Mouse (Mus musculus) intestine, postnatal 0 days (tissue): ENCODE data around the gene Adamts18. TPM values are rescaled to one million over a fixed set of nuclear protein-coding genes. Genes with fewer than 3 reads are reported as not detected.

Experiments used
- ATAC-seq: fragments of 200-750 bp; cut with Nextera tagmentation; 2 replicates; pipeline ENCODE4 v1.8.0; 2017; ENCODE audit warnings: mild to moderate bottlenecking, moderate TSS enrichment, moderate library complexity
- H3K27ac ChIP-seq: fragments of 300-500 bp; sonication (generic); 2 replicates; pipeline ENCODE4 v1.5.1; 2014; ENCODE audit warnings: mild to moderate bottlenecking, low read depth, low read length, moderate library complexity
- H3K27me3 ChIP-seq: fragments of 300-500 bp; sonication (generic); replicated peaks from 2 replicates; pipeline ENCODE4 v1.6.1; 2014; ENCODE audit warnings: low read length, mixed read lengths; ENCODE audit not compliant: control insufficient read depth, insufficient read depth
- H3K36me3 ChIP-seq: fragments of 300-500 bp; sonication (generic); 2 replicates; pipeline ENCODE4 v1.6.1; 2014; ENCODE audit warnings: mild to moderate bottlenecking, moderate library complexity; ENCODE audit not compliant: control insufficient read depth, insufficient read depth
- H3K4me1 ChIP-seq: fragments of 300-500 bp; sonication (generic); replicated peaks from 2 replicates; pipeline ENCODE4 v1.6.1; 2014; ENCODE audit warnings: antibody characterized with exemption, low read length, mixed read lengths; ENCODE audit not compliant: control insufficient read depth, insufficient read depth
- H3K4me2 ChIP-seq: fragments of 300-500 bp; sonication (generic); replicated peaks from 2 replicates; pipeline ENCODE4 v1.6.1; 2014; ENCODE audit warnings: low read depth, mild to moderate bottlenecking, moderate library complexity
- H3K4me3 ChIP-seq: fragments of 300-500 bp; sonication (generic); 2 replicates; pipeline ENCODE4 v1.5.1; 2014; ENCODE audit warnings: low read depth, low read length
- H3K9ac ChIP-seq: fragments of 300-500 bp; sonication (generic); 2 replicates; pipeline ENCODE4 v1.6.1; 2014; ENCODE audit warnings: mild to moderate bottlenecking, low read depth, low read length
- H3K9me3 ChIP-seq: fragments of 300-500 bp; sonication (generic); 2 replicates; pipeline ENCODE4 v1.6.1; 2016; ENCODE audit warnings: mixed run types; ENCODE audit not compliant: control insufficient read depth
- CTCF ChIP-seq: sonication (generic); IDR thresholded peaks from 2 replicates; pipeline ENCODE4 v1.5.1; 2016; ENCODE audit warnings: low read depth, mild to moderate bottlenecking, control low read depth, antibody characterized with exemption, moderate library complexity
- WGBS: fragments of 180-500 bp; shearing (Covaris S2); extraction: QIAGEN DNeasy Blood & Tissue Kit; methylation state at CpG from one replicate; pipeline ENCODE4 v1.1.7; 2014; 5-methylcytosine and 5-hydroxymethylcytosine counted together
- polyA plus RNA-seq: library from polyadenylated mRNA; unstranded; fragments of >200 nt; fragmentation: Nextera tagmentation; extraction: Ambion mirVana; gene quantifications from 2 replicates; pipeline ENCODE4 v1.2.1, GENCODE M21; 2015

Adamts18 gene
- polyA plus RNA-seq, 1 experiment from 2014 or later = 0.17 TPM

DNA sequence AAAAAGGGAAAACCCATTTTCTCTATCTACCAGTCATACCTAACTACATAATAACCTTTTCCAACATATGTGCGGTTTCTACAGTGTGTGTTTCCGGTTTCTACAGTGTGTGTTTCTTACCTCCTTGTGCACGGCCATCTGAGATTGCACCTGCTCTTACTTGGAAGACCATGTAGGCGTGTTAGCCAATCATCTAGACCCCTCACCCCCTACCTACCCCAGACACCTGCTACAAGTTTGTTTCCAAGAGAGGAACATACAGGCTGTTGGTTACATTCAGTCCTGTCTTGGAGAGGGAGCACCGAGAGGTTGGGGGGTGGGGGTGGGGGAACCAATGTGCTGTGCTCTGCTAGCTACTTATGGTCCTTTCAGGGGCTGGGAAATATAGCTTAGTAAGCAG lies 1.9 kb downstream of the Adamts18 start:
- Histone ChIP-seq H3K4me3 (no peak overlapping the region), H3K36me3 (no peaks in the 10 kb centered on the region), H3K9me3 (no peaks in the 10 kb centered on the region), H3K4me1 (no peaks in the 10 kb centered on the region), H3K27me3 (peaks cover 22% of the 10 kb centered on the region), H3K4me2 (no peak overlapping the region), H3K9ac (no peak overlapping the region), H3K27ac (no peak overlapping the region)
- 74% methylated on average over 5 of the region's 5 CpGs for WGBS
- no peak for TF ChIP-seq CTCF
- ATAC-seq = no peak

DNA sequence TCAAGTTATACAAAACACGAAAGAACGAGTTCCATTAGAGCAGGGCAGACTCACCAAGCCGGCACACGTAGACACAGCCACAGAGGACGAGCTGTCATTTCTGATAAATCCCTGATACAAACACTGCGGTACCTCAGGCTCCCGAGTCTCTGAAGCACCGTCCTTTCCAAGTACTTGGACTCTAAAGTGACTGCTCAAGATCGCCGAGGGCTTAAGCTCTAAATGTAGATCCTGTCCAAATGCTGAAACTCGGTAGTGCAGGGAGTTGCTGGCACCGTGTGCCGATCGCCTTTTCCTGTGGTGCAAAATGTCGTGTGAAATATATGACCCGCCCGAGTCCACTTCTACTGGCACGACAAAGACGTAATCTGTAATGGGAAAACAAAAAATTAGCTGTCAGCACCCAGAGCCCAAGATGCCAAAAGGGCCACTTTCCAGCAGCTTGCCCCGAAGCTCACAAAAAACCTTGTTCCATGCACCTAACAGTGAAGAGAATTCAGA lies 3.7 kb downstream of the Adamts18 start:
- Histone ChIP-seq H3K4me3 (no peak overlapping the region), H3K4me1 (no peaks in the 10 kb centered on the region), H3K36me3 (no peaks in the 10 kb centered on the region), H3K27ac (no peak overlapping the region), H3K27me3 (peaks cover 22% of the 10 kb centered on the region), H3K4me2 (no peak overlapping the region), H3K9ac (no peak overlapping the region), H3K9me3 (no peaks in the 10 kb centered on the region)
- WGBS = 47% methylated on average over 20 of the region's 20 CpGs
- no peak for ATAC-seq
- TF ChIP-seq CTCF = no peak

DNA sequence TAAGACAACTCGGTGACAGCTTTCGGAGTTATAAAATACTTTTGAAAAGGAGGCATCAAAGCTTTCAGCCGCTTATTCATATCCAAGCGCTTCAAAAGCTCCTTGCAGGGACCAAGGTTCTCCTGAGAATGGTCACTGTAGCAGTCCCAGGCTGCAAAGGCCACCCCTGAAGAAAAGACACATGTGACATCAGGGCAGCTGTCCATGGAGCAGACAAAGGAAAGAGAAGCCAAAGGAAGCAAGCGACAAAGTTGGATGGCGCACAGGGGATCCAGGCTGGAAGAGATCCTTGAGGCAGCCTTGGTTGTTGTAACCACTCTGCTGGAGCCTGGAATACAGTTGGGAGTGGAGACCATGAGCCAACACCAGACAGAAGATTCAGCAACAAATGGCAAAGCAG lies 10.3 kb downstream of the Adamts18 start:
- no peak for ATAC-seq
- Histone ChIP-seq H3K9me3 (no peaks in the 10 kb centered on the region), H3K36me3 (no peaks in the 10 kb centered on the region), H3K27me3 (no peaks in the 10 kb centered on the region), H3K27ac (no peak overlapping the region), H3K9ac (no peak overlapping the region), H3K4me3 (no peak overlapping the region), H3K4me2 (no peak overlapping the region), H3K4me1 (no peaks in the 10 kb centered on the region)
- no peak for TF ChIP-seq CTCF
- WGBS = 91% methylated on average over 6 of the region's 6 CpGs

DNA sequence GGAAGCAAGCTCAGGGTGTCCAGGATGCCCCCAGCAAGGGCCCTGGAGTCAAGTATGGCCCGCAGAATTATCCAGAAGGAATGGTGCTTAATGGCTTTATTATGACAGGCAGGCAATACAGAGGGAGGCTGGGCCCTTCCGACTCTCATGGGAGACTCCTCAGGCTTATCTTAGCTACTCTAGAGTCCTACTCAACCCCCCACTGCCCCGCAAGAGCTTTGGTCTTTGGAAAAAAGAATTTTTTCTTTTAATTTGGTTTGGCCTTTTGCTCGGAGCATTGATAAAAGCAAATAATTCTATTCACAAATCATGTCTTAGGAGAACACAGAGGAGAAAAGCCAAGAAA lies 11.0 kb downstream of the Adamts18 start:
- Histone ChIP-seq H3K4me1 (no peaks in the 10 kb centered on the region), H3K36me3 (no peaks in the 10 kb centered on the region), H3K4me3 (no peak overlapping the region), H3K27ac (no peak overlapping the region), H3K9me3 (no peaks in the 10 kb centered on the region), H3K4me2 (no peak overlapping the region), H3K27me3 (no peaks in the 10 kb centered on the region), H3K9ac (no peak overlapping the region)
- no peak for TF ChIP-seq CTCF
- 39% methylated on average over 4 of the region's 4 CpGs for WGBS
- no peak for ATAC-seq

DNA sequence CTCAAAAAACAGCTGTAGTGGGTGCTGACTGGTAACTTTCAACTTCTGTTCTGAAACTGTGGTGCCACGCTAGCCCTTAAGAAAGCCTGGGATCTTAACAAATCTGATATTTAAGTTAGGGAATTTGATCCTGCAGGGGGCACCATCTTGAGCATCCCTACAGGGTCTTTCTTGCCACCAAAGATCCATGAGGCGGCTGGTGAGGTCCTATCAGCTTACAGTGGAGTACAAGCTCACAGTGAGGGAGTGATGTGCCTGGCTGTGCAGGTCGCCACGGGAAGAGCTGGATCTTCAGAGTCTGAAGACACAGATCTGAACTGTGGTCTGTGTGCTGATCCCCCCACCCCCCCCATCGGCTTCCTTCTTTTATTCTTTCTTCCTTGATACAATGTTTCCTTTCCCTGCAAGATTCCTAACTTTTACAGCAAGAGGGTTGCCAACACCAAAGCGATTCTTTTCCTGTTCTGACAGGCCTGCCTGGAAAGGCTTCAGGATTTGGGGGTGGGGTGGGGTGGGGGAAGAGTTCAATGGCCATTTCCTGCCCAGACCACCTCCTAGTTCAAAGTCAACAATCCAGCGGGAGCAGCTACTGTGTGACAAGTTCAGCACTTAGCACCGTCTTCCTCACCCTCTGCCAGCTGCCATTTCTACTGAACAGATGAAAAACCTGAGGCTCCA lies 11.5 kb downstream of the Adamts18 start:
- no peaks in the 10 kb centered on the region for H3K9me3 ChIP-seq
- 0 out of 2 replicates have a peak, but pooled peaks have one; percentile 7 for TF ChIP-seq CTCF
- H3K4me3 ChIP-seq = no peak overlapping the region
- H3K4me2 ChIP-seq = no peak overlapping the region
- H3K4me1 ChIP-seq = no peaks in the 10 kb centered on the region
- H3K9ac ChIP-seq = no peak overlapping the region
- 41% methylated on average over 8 of the region's 8 CpGs for WGBS
- no peaks in the 10 kb centered on the region for H3K36me3 ChIP-seq
- H3K27ac ChIP-seq = no peak overlapping the region
- no peaks in the 10 kb centered on the region for H3K27me3 ChIP-seq
- no peak for ATAC-seq

DNA sequence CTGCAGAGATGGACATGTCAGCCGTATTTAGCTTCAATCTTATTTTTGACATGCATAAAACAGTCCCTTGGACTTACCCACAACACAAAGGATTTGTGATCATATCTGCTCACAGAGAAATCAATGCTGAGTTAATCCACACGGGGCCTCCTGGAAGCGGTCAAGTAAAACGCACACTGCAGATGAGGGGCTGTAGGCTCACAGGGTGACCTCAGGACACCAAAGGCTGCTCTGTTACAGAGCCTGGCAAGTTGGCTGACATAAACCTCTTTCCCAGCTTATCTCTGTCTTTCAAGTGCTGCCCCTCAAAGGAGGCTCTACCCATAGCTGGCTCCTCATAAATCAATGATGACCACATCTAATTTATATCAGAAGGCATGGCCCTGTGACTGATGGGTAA lies 14.9 kb downstream of the Adamts18 start:
- no peak for ATAC-seq
- no peak overlapping the region for H3K4me2 ChIP-seq
- H3K36me3 ChIP-seq = no peaks in the 10 kb centered on the region
- no peak overlapping the region for H3K4me3 ChIP-seq
- H3K27ac ChIP-seq = no peak overlapping the region
- no peak overlapping the region for H3K9ac ChIP-seq
- TF ChIP-seq CTCF = no peak
- no peaks in the 10 kb centered on the region for H3K9me3 ChIP-seq
- 43% methylated on average over 4 of the region's 4 CpGs for WGBS
- no peaks in the 10 kb centered on the region for H3K27me3 ChIP-seq
- no peaks in the 10 kb centered on the region for H3K4me1 ChIP-seq
